Mouse (Mus musculus) hindbrain, embryonic 13.5 days (tissue): ENCODE results near the gene Itgal. TPM values are rescaled to one million over a fixed set of nuclear protein-coding genes. Genes with fewer than 3 reads are reported as not detected.

ENCODE experiments used
- ATAC-seq: fragments of 200-750 bp; cut with Nextera tagmentation; 2 replicates; pipeline ENCODE4 v1.8.0; 2017; ENCODE audit warnings: moderate TSS enrichment; ENCODE audit not compliant: low FRiP score
- H3K27ac ChIP-seq: fragments of 300-500 bp; sonication (generic); 2 replicates; pipeline ENCODE4 v1.5.1; 2015; ENCODE audit warnings: inconsistent platforms, mild to moderate bottlenecking, moderate library complexity
- H3K27me3 ChIP-seq: fragments of 300-500 bp; sonication (generic); 2 replicates; pipeline ENCODE4 v1.6.1; 2015; ENCODE audit warnings: mild to moderate bottlenecking, inconsistent platforms
- H3K36me3 ChIP-seq: fragments of 300-500 bp; sonication (generic); 2 replicates; pipeline ENCODE4 v1.6.1; 2015; ENCODE audit warnings: mild to moderate bottlenecking, inconsistent platforms
- H3K4me1 ChIP-seq: fragments of 300-500 bp; sonication (generic); replicated peaks from 2 replicates; pipeline ENCODE4 v1.6.1; 2015; ENCODE audit warnings: inconsistent platforms
- H3K4me2 ChIP-seq: fragments of 300-500 bp; sonication (generic); 2 replicates; pipeline ENCODE4 v1.6.1; 2015; ENCODE audit warnings: inconsistent platforms, mild to moderate bottlenecking, moderate library complexity
- H3K4me3 ChIP-seq: fragments of 300-500 bp; sonication (generic); 2 replicates; pipeline ENCODE4 v1.5.1; 2015; ENCODE audit warnings: mild to moderate bottlenecking, inconsistent platforms
- H3K9ac ChIP-seq: fragments of 300-500 bp; sonication (generic); 2 replicates; pipeline ENCODE4 v1.6.1; 2015; ENCODE audit warnings: mild to moderate bottlenecking, inconsistent platforms
- H3K9me3 ChIP-seq: fragments of 300-500 bp; sonication (generic); 2 replicates; pipeline ENCODE4 v1.6.1; 2016; ENCODE audit warnings: inconsistent platforms
- WGBS: fragments of 180-500 bp; shearing (Covaris S2); methylation state at CpG from one replicate; pipeline ENCODE4 v1.1.7; 2015; 5-methylcytosine and 5-hydroxymethylcytosine counted together
- polyA plus RNA-seq: library from polyadenylated mRNA; unstranded; fragments of >200 nt; fragmentation: Nextera tagmentation; extraction: Ambion mirVana; gene quantifications from 2 replicates; pipeline ENCODE4 v1.2.1, GENCODE M21; 2015

Gene Itgal
- polyA plus RNA-seq, 1 experiment from 2014 or later: 0.32 TPM

DNA sequence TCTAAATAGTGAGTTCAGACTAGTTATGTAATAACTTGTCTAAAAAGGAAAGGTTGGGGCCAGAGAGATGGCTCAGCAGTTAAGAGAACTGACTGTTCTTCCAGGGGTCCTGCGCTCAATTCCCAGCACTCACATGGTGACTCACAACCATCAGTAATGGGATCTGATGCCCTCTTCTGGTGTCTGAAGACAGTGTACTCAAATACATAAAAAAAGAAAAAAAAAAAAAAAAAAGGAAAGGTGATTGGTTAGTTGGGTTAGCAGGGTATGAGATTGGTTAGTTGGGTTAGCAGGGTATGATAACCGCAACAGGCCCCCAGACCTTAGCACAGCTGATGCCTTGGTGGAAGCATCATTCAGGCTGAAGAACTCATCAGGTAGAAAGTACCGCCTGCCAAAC lies 32.5 kb upstream of the Itgal start:
- no peak overlapping the region for H3K4me3 ChIP-seq
- 93% methylated on average over 3 of the region's 3 CpGs for WGBS
- no peak overlapping the region for H3K4me2 ChIP-seq
- peaks cover 18% of the 10 kb centered on the region for H3K4me1 ChIP-seq
- no peak for ATAC-seq
- peaks cover 6% of the 10 kb centered on the region for H3K36me3 ChIP-seq
- 0 out of 2 replicates have a peak, but pooled peaks cover 5% of the 10 kb centered on the region for H3K9me3 ChIP-seq
- no peak overlapping the region for H3K9ac ChIP-seq
- no peak overlapping the region for H3K27ac ChIP-seq
- no peaks in the 10 kb centered on the region for H3K27me3 ChIP-seq

DNA sequence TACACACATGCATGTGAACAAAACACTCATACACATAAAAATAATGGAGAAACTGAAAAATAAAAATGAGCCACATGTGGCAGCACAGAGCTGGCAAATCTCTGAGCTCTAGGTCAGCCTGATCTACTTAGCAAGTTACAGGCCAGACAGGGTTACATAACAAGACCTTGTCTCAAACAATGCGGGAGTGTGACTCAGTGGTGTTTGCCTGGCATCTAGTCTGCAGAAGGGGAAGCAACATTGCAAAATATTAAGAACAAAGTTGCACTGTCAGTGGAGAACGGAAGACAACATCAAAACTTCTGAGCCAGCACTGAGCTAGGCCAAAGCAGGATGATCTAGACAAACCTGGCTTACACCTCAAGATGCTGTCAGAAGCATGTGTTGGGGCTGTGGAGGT lies 25.8 kb upstream of the Itgal start:
- WGBS: 97% methylated on average over 2 of the region's 2 CpGs
- ATAC-seq: no peak
- Histone ChIP-seq H3K27me3 (no peaks in the 10 kb centered on the region), H3K27ac (no peak overlapping the region), H3K9me3 (0 out of 2 replicates have a peak, but pooled peaks cover 6% of the 10 kb centered on the region), H3K4me2 (no peak overlapping the region), H3K4me1 (peaks cover 27% of the 10 kb centered on the region), H3K36me3 (peaks cover 32% of the 10 kb centered on the region), H3K9ac (no peak overlapping the region), H3K4me3 (no peak overlapping the region)

DNA sequence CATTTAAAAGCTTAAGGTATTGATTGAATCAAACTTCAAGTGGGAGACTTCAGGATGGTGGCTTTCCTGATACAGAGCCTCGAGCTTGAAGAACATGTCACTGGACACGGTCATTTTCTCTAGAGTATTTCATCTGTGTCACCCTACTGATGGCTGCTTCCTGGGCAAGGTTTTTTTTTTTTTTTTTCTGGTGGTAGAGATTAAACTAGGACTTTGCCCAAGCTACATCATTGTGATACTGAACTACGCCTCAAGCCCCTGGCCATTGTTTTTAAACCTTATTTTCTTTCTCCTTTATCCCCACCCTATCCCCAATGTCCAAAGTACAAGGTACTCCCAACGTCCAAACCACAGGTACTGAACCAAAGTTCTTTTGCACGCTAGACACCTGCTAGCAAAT lies 25.4 kb upstream of the Itgal start:
- no peak overlapping the region for H3K4me3 ChIP-seq
- H3K4me1 ChIP-seq: peaks cover 27% of the 10 kb centered on the region
- no peak for ATAC-seq

DNA sequence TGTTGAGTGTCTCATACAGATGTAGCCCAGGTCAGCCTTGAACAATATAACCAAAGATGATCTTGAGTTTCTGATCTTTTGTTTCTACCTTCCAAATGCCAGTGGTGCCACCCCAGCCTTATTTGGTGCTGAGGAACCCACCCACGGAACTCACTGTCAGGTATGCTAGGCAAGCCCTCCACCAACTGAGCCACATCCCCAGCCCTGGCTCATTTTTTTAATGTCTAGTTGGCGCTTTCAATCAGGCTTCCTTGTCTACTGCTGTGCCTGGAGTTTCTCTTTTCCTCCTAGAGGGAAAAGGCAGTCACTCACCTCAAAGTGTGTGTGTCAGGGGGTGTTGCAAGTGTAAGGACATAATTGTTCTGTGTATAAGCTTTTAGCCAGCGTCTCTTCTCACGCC lies 25.0 kb upstream of the Itgal start:
- no peak overlapping the region for H3K27ac ChIP-seq
- H3K4me1 ChIP-seq: peaks cover 27% of the 10 kb centered on the region
- 95% methylated on average over 4 of the region's 4 CpGs for WGBS
- H3K27me3 ChIP-seq: no peaks in the 10 kb centered on the region
- H3K4me3 ChIP-seq: no peak overlapping the region
- ATAC-seq: no peak
- H3K4me2 ChIP-seq: no peak overlapping the region
- H3K9me3 ChIP-seq: 0 out of 2 replicates have a peak, but pooled peaks cover 6% of the 10 kb centered on the region
- no peak overlapping the region for H3K9ac ChIP-seq
- peaks cover 32% of the 10 kb centered on the region for H3K36me3 ChIP-seq

More for the DNA sequence above, 25.4 kb upstream of the Itgal start:
- Histone ChIP-seq H3K4me2 (no peak overlapping the region), H3K36me3 (peaks cover 32% of the 10 kb centered on the region), H3K9me3 (0 out of 2 replicates have a peak, but pooled peaks cover 6% of the 10 kb centered on the region), H3K27me3 (no peaks in the 10 kb centered on the region), H3K9ac (no peak overlapping the region), H3K27ac (no peak overlapping the region)
- 95% methylated on average over 5 of the region's 5 CpGs for WGBS

DNA sequence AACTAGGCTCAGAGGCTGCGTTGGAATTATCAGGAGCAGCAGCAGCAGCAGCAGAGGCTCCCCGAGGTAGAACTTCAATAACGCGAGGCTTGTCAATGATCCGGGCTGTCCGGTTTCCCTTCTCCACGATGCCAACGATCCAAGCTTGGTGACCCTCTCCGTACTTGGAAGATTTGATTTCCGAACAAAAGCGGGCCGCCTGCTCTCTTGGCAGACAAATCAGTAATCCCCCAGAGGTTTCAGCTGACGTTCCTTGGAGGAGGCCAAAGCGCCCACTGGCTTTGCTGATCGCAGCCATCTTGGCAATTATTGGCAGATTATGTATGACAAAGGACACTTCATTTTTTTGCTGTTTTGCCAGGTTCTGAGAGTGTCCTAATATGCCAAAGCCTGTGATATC lies 23.5 kb upstream of the Itgal start:
- H3K4me1 ChIP-seq: peaks cover 27% of the 10 kb centered on the region
- peak overlapping the region; percentile 91 for H3K4me3 ChIP-seq
- peak overlapping the region; percentile 97; the same call in 1 of the 2 replicates for H3K9ac ChIP-seq
- H3K27ac ChIP-seq: 0 out of 2 replicates have a peak overlapping the region, but pooled peaks have one; percentile 92
- peak overlapping the region; percentile 93 for H3K4me2 ChIP-seq
- 0 out of 2 replicates have a peak, but pooled peaks cover 6% of the 10 kb centered on the region for H3K9me3 ChIP-seq
- ATAC-seq: no peak
- H3K27me3 ChIP-seq: no peaks in the 10 kb centered on the region
- 90% methylated on average over 15 of the region's 15 CpGs for WGBS
- peaks cover 32% of the 10 kb centered on the region for H3K36me3 ChIP-seq

DNA sequence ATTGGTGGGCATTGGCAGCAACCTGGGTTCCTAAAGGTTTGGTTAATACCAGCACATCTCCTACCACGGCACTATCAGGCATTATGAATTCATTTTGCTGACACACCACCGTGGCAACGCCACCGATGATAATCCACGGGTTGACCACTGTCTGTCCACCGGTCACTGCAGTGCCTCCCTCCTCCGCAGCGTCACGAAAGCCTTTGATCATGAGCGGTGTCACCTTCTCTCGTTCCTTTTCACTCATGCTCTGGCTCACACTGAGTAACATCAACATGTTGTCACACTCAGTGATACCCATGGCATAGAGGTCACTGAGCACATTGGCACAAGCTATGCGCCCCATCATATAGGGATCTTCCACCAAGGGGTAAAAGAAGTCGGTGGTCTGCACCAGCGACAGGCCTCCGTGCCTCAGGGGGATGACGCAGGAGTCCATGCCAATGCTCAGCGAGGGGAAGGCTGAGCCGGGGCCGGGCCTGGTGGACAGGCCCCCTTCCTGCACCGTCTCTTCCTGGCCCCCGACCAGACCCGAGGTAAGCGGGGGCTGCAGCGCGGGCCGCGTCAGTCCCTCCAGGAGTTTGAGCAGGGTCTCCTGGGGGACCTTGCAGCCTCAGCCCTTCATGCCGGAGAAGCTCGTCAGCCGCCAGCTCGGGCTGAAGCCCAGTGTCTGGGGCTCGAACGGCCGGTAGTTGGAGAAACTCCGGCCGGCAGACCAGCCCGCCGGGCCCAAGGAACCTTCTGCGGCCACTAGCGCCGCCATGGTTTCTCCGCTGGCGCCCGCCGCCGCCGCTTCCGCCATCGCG lies 22.7 kb upstream of the Itgal start:
- ATAC-seq: peak; percentile 84
- Histone ChIP-seq H3K36me3 (peaks cover 29% of the 10 kb centered on the region), H3K27ac (peak overlapping the region; percentile 92), H3K9ac (peak overlapping the region; percentile 97), H3K9me3 (0 out of 2 replicates have a peak, but pooled peaks cover 2% of the 10 kb centered on the region), H3K27me3 (no peaks in the 10 kb centered on the region), H3K4me2 (peak overlapping the region; percentile 93), H3K4me1 (peaks cover 27% of the 10 kb centered on the region), H3K4me3 (peak overlapping the region; percentile 91)
- WGBS: 16% methylated on average over 50 of the region's 50 CpGs

DNA sequence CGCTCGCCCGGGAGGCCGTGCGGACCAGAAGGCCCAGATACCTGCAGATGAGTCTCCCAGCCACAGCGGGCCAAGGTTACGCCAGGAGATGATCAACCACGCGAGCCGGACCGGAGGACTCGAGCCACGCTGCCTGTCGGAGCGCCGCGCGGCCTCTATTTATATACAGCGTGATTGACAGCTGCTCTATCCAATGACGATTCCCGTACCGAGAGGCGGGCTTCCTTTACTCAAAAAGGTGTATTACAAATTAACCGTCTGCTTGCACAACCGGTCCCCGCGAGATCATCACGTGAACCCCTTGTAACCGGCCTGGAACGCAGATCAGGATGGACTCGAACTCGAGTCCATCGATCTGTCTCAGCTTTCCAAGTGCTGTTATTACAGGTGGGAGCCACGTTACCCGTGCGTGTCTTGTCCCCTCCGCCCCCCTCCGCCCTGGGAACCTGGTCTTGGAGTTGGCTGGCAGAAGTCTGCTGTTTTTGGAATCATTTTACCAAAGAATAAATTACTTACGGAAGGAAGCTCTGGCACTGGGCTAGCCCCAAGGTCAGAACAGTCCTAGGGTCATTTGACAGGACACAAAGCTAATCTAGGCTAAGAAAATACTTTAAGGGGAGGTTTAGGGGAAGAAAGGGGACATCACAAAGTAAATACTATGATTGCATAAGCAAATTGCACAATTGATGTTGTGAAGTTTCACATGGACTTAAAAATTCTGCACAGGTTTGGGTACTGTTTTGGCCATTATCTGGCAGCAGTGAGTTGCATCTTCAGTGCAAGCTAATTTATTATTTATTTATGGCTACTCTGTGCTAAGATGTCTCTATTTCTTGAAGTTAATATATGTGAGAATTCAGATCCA lies 21.9 kb upstream of the Itgal start, which contains the start of gene Sephs2:
TSS of gene Sephs2 (minus strand) at position 131 of the 865 bp plus-strand sequence.
- peak within 1 kb of the TSS; percentile 93 for H3K4me2 ChIP-seq
- peaks cover 27% of the 10 kb centered on the region for H3K4me1 ChIP-seq
- 2% methylated on average over 39 of the region's 39 CpGs for WGBS

DNA sequence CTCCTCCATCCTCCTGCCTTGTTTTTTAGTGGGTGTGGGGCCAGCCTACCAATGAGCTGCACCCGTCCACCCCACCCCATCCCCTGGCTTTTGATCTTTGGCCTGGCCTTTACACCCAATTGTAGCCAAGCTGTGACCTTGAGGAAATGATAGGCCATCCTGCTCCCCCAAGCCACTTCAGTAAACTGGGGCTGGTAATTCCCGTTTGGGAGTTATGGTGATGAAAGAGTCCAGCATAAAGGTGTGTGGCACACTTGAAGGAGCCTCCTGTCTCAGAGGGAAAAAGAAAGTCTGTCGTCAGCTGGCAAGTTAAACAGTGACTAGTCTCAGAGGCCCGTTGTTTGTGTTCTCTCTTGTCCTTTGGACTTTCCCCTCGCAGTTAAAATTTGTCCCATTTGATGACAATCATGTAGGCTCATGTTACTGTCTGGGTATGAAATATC lies 19.5 kb upstream of the Itgal start:
- Histone ChIP-seq H3K27ac (no peak overlapping the region), H3K36me3 (peaks cover under 1% of the 10 kb centered on the region; the same call in 1 of the 2 replicates)
- 68% methylated on average over 5 of the region's 5 CpGs for WGBS

More for the DNA sequence above, 21.9 kb upstream of the Itgal start, which contains the start of gene Sephs2:
- Histone ChIP-seq H3K27me3 (no peaks in the 10 kb centered on the region), H3K4me3 (peak within 1 kb of the TSS; percentile 91), H3K9ac (peak within 1 kb of the TSS; percentile 97), H3K9me3 (no peaks in the 10 kb centered on the region), H3K36me3 (peaks cover 22% of the 10 kb centered on the region), H3K27ac (peak within 1 kb of the TSS; percentile 92)
- peak; percentile 88 for ATAC-seq

DNA sequence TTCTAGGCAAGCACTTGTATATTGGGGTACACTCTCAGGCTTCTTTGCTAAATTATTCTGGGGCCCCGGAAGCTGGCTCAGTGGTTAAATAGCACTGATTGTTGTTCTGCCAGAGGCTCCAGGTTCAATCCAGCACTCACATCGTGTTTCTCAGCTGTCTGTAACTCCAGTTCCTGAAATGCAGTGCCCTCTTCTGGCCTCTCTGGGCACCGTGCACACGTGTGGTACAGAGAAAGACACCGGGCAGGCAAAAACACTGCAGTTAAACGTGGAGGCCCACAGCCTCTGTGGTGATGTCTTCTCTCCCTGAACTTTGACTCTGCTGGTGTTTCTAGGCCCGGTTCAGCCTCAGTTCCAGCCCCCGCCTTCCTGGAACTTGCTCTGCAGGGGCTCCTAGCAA lies 17.7 kb upstream of the Itgal start:
- Histone ChIP-seq H3K27ac (no peak overlapping the region), H3K36me3 (no peaks in the 10 kb centered on the region)
- 19% methylated on average over 8 of the region's 8 CpGs for WGBS

More for the DNA sequence above, 19.5 kb upstream of the Itgal start:
- H3K4me3 ChIP-seq: no peak overlapping the region
- ATAC-seq: no peak
- no peaks in the 10 kb centered on the region for H3K9me3 ChIP-seq
- peaks cover 17% of the 10 kb centered on the region for H3K4me1 ChIP-seq
- no peak overlapping the region for H3K4me2 ChIP-seq
- H3K27me3 ChIP-seq: no peaks in the 10 kb centered on the region
- no peak overlapping the region for H3K9ac ChIP-seq

DNA sequence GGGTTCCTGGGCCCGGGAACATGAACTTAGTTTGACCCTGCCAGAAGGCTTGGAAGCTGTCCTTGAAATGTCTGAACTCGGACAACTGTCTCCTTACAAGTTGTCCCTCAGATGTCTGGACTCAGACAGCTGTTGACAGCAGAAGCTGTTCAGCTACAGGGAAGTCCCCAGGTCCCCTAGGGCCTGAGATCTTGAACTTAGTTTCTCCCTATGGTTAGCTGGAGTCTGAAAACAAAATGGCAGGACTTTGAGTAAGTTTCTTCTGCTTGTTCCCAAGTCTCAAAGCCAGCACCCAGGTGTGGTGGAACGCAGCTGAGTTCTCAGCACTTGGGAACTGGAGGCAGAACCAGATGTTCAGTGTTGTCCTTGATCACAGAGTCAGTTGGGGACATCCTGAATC lies 16.0 kb upstream of the Itgal start:
- Histone ChIP-seq H3K27me3 (no peaks in the 10 kb centered on the region), H3K9ac (no peak overlapping the region), H3K36me3 (no peaks in the 10 kb centered on the region), H3K4me2 (no peak overlapping the region), H3K4me3 (no peak overlapping the region), H3K4me1 (no peaks in the 10 kb centered on the region), H3K27ac (no peak overlapping the region), H3K9me3 (no peaks in the 10 kb centered on the region)
- WGBS: 79% methylated on average over 3 of the region's 3 CpGs
- ATAC-seq: no peak

More for the DNA sequence above, 17.7 kb upstream of the Itgal start:
- no peak overlapping the region for H3K4me2 ChIP-seq
- H3K9me3 ChIP-seq: no peaks in the 10 kb centered on the region
- peaks cover 1% of the 10 kb centered on the region for H3K4me1 ChIP-seq
- no peak overlapping the region for H3K9ac ChIP-seq
- H3K4me3 ChIP-seq: no peak overlapping the region
- ATAC-seq: no peak
- no peaks in the 10 kb centered on the region for H3K27me3 ChIP-seq

DNA sequence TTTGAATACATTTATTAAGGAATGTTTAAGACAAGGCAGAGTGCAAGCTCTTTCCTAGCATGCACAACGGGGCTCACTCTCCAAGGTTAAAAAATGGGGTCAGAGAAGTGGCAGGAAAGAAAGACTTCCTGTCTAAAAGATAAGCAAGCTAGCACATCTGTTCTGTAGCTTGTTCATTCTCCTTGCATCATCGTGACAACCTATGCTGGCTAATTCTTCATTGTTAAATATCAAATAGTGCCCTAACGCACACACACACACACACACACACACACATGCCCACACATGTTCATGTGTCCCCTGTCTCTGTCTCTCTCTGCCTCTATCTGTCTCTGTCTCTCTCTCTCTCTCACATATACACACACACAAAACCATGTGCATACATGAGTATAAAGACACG lies 14.9 kb upstream of the Itgal start:
- H3K4me1 ChIP-seq: no peaks in the 10 kb centered on the region

DNA sequence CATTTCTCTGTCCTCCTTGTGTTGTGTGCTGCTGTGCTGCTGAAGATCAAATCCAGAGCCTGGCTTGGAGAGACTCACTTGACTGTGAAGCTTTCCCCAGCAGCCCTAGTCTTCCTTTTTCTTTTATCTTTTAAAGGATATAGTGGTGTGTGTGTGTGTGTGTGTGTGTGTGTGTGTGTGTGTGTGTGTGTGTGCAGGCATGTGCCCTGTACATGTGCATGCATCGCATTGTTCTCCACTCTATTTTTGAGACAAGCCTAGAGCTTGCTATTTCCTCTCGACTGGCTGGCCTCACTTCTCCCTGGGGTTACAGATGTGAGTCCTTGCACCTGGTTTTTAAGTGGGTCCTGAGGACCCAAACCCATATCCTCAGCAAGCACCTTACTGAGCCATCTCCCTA lies 13.9 kb upstream of the Itgal start:
- peaks cover 6% of the 10 kb centered on the region; the same call in 1 of the 2 replicates for H3K9me3 ChIP-seq
- 95% methylated on average over 2 of the region's 2 CpGs for WGBS
- no peaks in the 10 kb centered on the region for H3K4me1 ChIP-seq
- no peak overlapping the region for H3K4me2 ChIP-seq
- H3K4me3 ChIP-seq: no peak overlapping the region
- H3K9ac ChIP-seq: no peak overlapping the region
- H3K27ac ChIP-seq: no peak overlapping the region
- H3K36me3 ChIP-seq: no peaks in the 10 kb centered on the region
- H3K27me3 ChIP-seq: no peaks in the 10 kb centered on the region
- ATAC-seq: no peak

More for the DNA sequence above, 14.9 kb upstream of the Itgal start:
- Histone ChIP-seq H3K27ac (no peak overlapping the region), H3K9ac (no peak overlapping the region), H3K4me3 (no peak overlapping the region), H3K27me3 (no peaks in the 10 kb centered on the region), H3K9me3 (no peaks in the 10 kb centered on the region), H3K4me2 (no peak overlapping the region), H3K36me3 (no peaks in the 10 kb centered on the region)
- WGBS: 77% methylated on average over 4 of the region's 4 CpGs
- ATAC-seq: no peak
